Mouse (Mus musculus): ENCODE data around the gene Psmc3ip. TPM values are rescaled to one million over a fixed set of nuclear protein-coding genes. Genes with fewer than 3 reads are reported as not detected.

Psmc3ip gene
- 29.1 and 38.1 TPM in 2 replicates for polyA plus RNA-seq (2014; fragmentation: Nextera tagmentation; extraction: Ambion mirVana)

DNA sequence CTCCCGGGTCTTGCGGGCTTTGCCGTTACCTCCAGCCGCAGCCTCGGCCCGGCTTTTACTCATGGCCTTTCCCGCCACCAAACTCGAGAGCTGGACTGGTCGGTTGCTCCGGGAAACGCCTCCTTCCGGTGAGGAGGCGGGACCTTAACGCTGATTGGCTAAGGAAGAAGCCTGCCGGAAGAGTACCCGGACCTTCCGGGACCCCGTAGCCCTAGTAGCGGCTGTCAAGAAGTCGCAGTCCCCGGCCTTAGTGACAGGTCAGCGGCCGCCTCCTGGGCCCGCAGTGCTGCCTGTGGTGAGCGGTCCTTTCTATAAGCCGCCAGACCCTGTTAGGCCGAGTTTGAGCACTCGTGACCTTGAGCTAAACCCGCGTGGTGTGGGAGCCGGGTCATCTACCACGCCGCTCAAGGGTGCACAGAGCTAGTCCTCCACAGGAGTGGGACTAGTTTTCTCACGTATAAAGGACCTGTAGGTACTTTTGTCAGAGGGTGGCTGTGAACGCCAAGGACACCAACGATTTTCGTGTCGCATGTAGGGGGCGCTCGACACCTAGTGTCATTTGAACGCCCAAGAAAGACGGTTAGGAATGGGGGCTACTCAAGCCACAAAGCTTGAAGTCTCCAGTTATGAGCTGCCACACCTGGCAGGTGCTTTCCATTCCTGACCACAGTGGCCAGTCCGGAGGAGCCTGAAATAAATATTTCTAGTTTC is at the start of gene Psmc3ip:
Gene Psmc3ip (minus strand): TSS at position 123 of the 711 bp plus-strand sequence.
- DNase-seq (ENCODE audit: low spot score) (peak; percentile 95), ATAC-seq (replicated peaks; ENCODE audit: low FRiP score, low TSS enrichment, low read depth) (peak; percentile 94)
- Histone ChIP-seq H3K27me3 (replicated peaks; ENCODE audit: control insufficient read depth, insufficient read depth, low read length) (no peaks in the 10 kb centered on the region), H3K4me1 (replicated peaks; ENCODE audit: control insufficient read depth, insufficient read depth, low read length) (peaks cover 7% of the 10 kb centered on the region), H3K9me3 (ENCODE audit: control insufficient read depth, low read length) (no peaks in the 10 kb centered on the region), H3K27ac (ENCODE audit: low read depth) (peak within 1 kb of the TSS; percentile 78), H3K36me3 (ENCODE audit: control insufficient read depth, insufficient read depth, low read length) (peaks cover 73% of the 10 kb centered on the region), H3K4me2 (ENCODE audit: low read length) (peak within 1 kb of the TSS; percentile 95), H3K9ac (ENCODE audit: low read length) (peak within 1 kb of the TSS; percentile 72), H3K4me3 (ENCODE audit: low read depth, low read length) (peak within 1 kb of the TSS; percentile 98)
- under 1% methylated on average over 43 of the region's 43 CpGs for WGBS

DNA sequence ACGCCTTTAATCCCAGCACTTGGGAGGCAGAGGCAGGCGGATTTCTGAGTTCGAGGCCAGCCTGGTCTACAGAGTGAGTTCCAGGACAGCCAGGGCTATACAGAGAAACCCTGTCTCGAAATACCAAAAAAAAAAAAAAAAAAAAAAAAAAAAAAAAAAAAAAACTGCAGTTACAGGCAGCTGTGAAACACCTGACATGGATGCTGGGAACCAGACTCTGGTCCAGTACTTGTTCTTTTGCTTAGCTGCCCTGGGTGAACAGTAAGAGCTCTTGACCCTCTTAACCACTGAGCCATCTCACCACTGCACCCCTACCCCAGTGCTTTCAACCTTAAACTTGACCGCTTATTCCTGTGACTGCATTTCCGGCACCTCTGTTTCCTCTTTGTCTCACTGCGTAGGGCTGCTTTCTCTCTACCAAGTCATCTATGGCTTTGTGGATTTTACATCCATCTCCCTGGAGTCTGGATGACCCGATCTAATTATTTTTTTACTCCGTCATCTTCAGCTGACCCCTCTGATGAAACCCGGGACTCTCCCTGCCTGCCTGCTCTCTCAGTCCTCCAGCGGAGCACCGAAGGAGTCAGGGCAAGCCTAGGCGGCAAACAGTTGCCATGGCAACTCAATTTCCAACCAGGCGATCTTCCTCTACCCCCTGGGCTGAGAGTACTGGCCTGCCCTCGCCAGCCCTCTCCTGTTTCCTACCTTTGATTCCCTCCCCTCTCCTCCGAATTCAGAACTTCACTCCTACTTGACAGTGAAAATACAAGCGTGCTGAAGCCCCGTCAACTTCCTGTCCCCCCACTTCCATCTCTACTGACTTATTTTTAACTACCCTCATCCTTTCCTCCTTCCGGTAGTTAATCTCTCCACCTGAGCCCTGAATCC is 48.3 kb upstream of the Psmc3ip start:
- ATAC-seq (replicated peaks; ENCODE audit: low FRiP score, low TSS enrichment, low read depth), result peak; percentile 22; the same call in 1 of the 2 replicates

DNA sequence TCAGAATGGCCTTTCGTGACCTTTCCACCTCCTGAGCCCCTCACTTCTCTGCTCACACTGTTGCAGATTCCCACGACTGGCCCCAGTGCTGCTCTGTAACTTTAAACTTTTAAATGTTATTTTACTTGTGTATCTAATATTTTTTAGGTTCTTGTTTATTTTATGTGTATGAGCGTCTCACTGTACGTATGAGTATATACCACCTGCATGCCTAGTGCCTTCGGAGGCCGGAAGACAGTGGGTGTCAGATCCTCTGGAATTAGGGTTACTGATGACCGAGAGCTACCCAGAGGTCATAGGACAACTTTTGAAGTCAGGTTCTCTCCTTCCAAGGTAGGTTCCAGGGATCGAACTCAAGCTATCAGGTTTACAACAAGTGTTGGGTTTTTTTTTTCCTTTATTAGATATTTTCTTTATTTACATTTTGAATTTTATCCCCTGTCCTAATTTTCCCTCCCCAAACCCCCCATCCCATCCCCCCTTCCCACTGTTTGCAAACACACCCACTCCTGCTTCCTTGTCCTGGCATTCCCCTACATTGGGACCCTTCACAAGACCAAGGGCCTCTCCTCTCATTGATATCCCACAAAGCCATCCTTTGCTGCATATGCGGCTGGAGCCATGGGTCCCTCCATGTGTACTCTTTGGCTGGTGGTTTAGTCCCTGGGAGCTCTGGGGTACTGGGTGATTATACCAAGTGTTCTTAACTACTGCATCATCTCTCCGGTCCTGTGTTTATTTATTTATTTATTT is 47.2 kb upstream of the Psmc3ip start:
- WGBS, result 84% methylated on average over 10 of the region's 10 CpGs
- Histone ChIP-seq H3K9ac (ENCODE audit: low read length) (no peak overlapping the region), H3K4me3 (ENCODE audit: low read depth, low read length) (no peak overlapping the region), H3K27ac (ENCODE audit: low read depth) (no peak overlapping the region), H3K9me3 (ENCODE audit: control insufficient read depth, low read length) (no peaks in the 10 kb centered on the region), H3K4me1 (replicated peaks; ENCODE audit: control insufficient read depth, insufficient read depth, low read length) (peaks cover 13% of the 10 kb centered on the region), H3K4me2 (ENCODE audit: low read length) (no peak overlapping the region), H3K36me3 (ENCODE audit: control insufficient read depth, insufficient read depth, low read length) (no peaks in the 10 kb centered on the region), H3K27me3 (replicated peaks; ENCODE audit: control insufficient read depth, insufficient read depth, low read length) (0 out of 2 replicates have a peak, but pooled peaks cover 7% of the 10 kb centered on the region)
- DNase-seq (ENCODE audit: low spot score) (no peak), ATAC-seq (replicated peaks; ENCODE audit: low FRiP score, low TSS enrichment, low read depth) (no peak)

More for the DNA sequence above, 48.3 kb upstream of the Psmc3ip start:
- Histone ChIP-seq H3K9ac (ENCODE audit: low read length) (no peak overlapping the region; the same call in 1 of the 2 replicates), H3K36me3 (ENCODE audit: control insufficient read depth, insufficient read depth, low read length) (no peaks in the 10 kb centered on the region), H3K4me3 (ENCODE audit: low read depth, low read length) (peak overlapping the region; percentile 26), H3K27me3 (replicated peaks; ENCODE audit: control insufficient read depth, insufficient read depth, low read length) (0 out of 2 replicates have a peak, but pooled peaks cover 7% of the 10 kb centered on the region), H3K9me3 (ENCODE audit: control insufficient read depth, low read length) (no peaks in the 10 kb centered on the region), H3K4me2 (ENCODE audit: low read length) (peak overlapping the region; percentile 58), H3K27ac (ENCODE audit: low read depth) (no peak overlapping the region), H3K4me1 (replicated peaks; ENCODE audit: control insufficient read depth, insufficient read depth, low read length) (peaks cover 14% of the 10 kb centered on the region)
- 19% methylated on average over 17 of the region's 19 CpGs for WGBS
- DNase-seq (ENCODE audit: low spot score), result peak; percentile 65

DNA sequence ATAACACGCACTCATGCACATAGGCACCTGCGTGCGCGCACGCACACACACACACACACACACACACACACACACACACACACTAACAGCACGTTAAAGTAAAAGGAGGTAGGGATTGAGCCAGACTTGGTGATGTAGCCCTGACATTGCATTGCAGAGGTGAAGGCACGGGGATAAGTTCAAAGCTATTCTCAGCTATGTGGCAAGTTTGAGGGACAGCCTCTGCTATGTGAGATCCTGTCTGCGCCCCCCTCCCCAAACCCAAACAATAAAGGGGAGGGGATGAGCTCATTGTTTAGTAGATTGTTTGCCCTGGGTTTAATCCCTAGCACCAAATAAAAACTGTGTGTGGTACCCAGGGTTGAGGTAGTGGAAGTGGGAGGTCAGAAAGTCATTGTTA is 45.9 kb upstream of the Psmc3ip start:
- 80% methylated on average over 8 of the region's 8 CpGs for WGBS
- DNase-seq (ENCODE audit: low spot score), result no peak

DNA sequence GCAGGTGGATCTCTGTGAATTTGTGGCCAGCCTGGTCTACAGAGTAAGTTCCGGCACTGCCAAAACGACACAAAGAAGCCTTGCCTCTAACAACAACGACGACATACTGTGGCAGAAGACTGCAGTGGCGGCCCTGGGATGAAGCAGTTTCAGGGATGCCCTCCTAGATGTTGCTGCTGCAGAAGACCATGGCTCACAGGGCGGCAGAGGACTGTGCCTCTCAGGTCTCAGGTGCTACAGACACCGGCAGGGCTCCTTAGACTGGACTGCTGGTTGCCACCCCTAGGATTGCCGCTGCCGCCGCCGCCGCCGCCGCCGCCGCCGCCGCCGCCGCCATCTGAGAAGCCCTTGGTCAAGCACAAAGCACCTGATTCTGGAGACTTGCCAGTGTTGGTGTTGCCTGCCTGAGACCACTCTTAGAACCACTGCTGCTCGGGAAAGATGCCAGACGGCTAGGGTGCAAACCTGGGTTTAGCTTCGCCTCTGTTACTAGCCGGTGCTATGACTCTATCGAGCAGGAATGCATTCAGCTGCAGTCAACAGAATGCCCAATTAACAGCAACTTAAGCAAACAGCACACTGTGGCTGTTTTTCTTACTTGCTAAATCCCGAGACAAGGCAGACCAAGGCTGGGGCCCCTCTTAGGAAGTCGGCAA is 45.1 kb upstream of the Psmc3ip start:
- no peak overlapping the region for H3K9ac ChIP-seq (ENCODE audit: low read length)
- DNase-seq (ENCODE audit: low spot score) (peak; percentile 65), ATAC-seq (replicated peaks; ENCODE audit: low FRiP score, low TSS enrichment, low read depth) (no peak)
- WGBS, result 52% methylated on average over 27 of the region's 27 CpGs
- H3K4me3 ChIP-seq (ENCODE audit: low read depth, low read length), result peak overlapping the region; percentile 15; the same call in 1 of the 2 replicates
- peaks cover 13% of the 10 kb centered on the region for H3K4me1 ChIP-seq (replicated peaks; ENCODE audit: control insufficient read depth, insufficient read depth, low read length)
- no peak overlapping the region for H3K27ac ChIP-seq (ENCODE audit: low read depth)
- H3K27me3 ChIP-seq (replicated peaks; ENCODE audit: control insufficient read depth, insufficient read depth, low read length), result 0 out of 2 replicates have a peak, but pooled peaks cover 7% of the 10 kb centered on the region
- H3K36me3 ChIP-seq (ENCODE audit: control insufficient read depth, insufficient read depth, low read length), result no peaks in the 10 kb centered on the region
- H3K9me3 ChIP-seq (ENCODE audit: control insufficient read depth, low read length), result no peaks in the 10 kb centered on the region
- peak overlapping the region; percentile 46 for H3K4me2 ChIP-seq (ENCODE audit: low read length)

More for the DNA sequence above, 45.9 kb upstream of the Psmc3ip start:
- no peak overlapping the region for H3K27ac ChIP-seq (ENCODE audit: low read depth)
- ATAC-seq (replicated peaks; ENCODE audit: low FRiP score, low TSS enrichment, low read depth), result no peak
- H3K27me3 ChIP-seq (replicated peaks; ENCODE audit: control insufficient read depth, insufficient read depth, low read length), result 0 out of 2 replicates have a peak, but pooled peaks cover 7% of the 10 kb centered on the region
- peaks cover 13% of the 10 kb centered on the region for H3K4me1 ChIP-seq (replicated peaks; ENCODE audit: control insufficient read depth, insufficient read depth, low read length)
- no peaks in the 10 kb centered on the region for H3K36me3 ChIP-seq (ENCODE audit: control insufficient read depth, insufficient read depth, low read length)
- H3K4me3 ChIP-seq (ENCODE audit: low read depth, low read length), result no peak overlapping the region
- no peak overlapping the region for H3K4me2 ChIP-seq (ENCODE audit: low read length)
- H3K9ac ChIP-seq (ENCODE audit: low read length), result no peak overlapping the region
- H3K9me3 ChIP-seq (ENCODE audit: control insufficient read depth, low read length), result no peaks in the 10 kb centered on the region

DNA sequence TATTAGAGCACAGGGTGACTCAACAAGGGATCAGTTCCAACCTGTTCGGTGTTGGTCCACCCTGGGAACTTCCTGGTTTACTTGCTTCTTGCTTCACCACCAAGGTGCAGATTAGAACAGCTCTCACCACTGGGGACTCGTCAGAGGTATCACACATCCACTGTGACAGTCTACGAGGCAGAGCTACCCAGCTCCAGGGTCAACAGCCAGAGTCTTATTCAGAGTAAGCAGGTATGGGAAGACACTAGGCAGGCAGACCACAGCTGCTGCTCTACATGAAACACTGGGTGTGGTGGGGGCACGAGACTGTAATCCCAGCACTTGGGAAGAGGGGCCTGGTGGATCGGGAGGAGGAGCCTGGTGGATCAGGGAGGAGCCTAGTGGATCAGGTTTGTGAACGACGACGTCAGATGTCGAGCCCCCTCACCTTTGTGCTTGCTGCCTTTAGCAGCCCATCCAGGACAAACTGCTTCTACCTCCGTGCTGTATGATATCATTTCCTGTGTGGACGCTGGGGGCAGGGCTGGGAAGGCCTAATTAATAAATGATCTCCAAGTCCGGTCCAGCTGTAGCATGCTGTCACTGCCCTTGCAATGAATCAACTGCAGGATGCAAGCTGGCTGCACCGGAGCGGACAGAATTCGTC is 43.4 kb upstream of the Psmc3ip start:
- H3K9me3 ChIP-seq (ENCODE audit: control insufficient read depth, low read length), result no peaks in the 10 kb centered on the region
- H3K27ac ChIP-seq (ENCODE audit: low read depth), result 0 out of 2 replicates have a peak overlapping the region, but pooled peaks have one; percentile 35
- 0 out of 2 replicates have a peak, but pooled peaks cover 7% of the 10 kb centered on the region for H3K27me3 ChIP-seq (replicated peaks; ENCODE audit: control insufficient read depth, insufficient read depth, low read length)
- H3K36me3 ChIP-seq (ENCODE audit: control insufficient read depth, insufficient read depth, low read length), result no peaks in the 10 kb centered on the region
- DNase-seq (ENCODE audit: low spot score) (peak; percentile 74), ATAC-seq (replicated peaks; ENCODE audit: low FRiP score, low TSS enrichment, low read depth) (peak; percentile 34; the same call in 1 of the 2 replicates)
- H3K4me1 ChIP-seq (replicated peaks; ENCODE audit: control insufficient read depth, insufficient read depth, low read length), result peaks cover 10% of the 10 kb centered on the region; the same call in 1 of the 2 replicates
- 17% methylated on average over 15 of the region's 15 CpGs for WGBS
- no peak overlapping the region for H3K9ac ChIP-seq (ENCODE audit: low read length)
- peak overlapping the region; percentile 41 for H3K4me2 ChIP-seq (ENCODE audit: low read length)
- no peak overlapping the region for H3K4me3 ChIP-seq (ENCODE audit: low read depth, low read length)

DNA sequence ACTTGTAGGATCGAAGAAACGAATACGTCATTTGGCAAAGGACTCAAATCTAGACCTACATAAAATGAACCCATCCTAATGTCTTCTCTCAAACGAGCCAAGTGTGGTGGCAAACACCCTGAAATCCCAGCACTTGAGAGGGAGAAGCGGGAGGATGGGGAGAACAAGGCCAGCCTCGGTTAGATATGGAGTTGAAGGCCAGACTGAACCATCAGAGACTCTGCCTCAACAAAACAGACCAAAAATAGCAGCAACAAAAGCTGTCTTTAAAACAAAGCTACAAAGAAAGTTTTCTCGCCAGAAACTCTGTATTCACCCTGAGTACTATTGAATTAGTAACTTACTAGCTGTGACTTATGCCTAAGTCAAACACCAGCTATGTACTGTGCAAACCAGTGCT is 41.8 kb upstream of the Psmc3ip start:
- 0 out of 2 replicates have a peak, but pooled peaks cover 7% of the 10 kb centered on the region for H3K27me3 ChIP-seq (replicated peaks; ENCODE audit: control insufficient read depth, insufficient read depth, low read length)
- H3K9me3 ChIP-seq (ENCODE audit: control insufficient read depth, low read length), result no peaks in the 10 kb centered on the region
- H3K4me1 ChIP-seq (replicated peaks; ENCODE audit: control insufficient read depth, insufficient read depth, low read length), result peaks cover 10% of the 10 kb centered on the region; the same call in 1 of the 2 replicates
- DNase-seq (ENCODE audit: low spot score) (no peak), ATAC-seq (replicated peaks; ENCODE audit: low FRiP score, low TSS enrichment, low read depth) (no peak)
- H3K27ac ChIP-seq (ENCODE audit: low read depth), result no peak overlapping the region
- 76% methylated on average over 7 of the region's 7 CpGs for WGBS
- no peak overlapping the region for H3K4me2 ChIP-seq (ENCODE audit: low read length)
- no peaks in the 10 kb centered on the region for H3K36me3 ChIP-seq (ENCODE audit: control insufficient read depth, insufficient read depth, low read length)
- no peak overlapping the region for H3K9ac ChIP-seq (ENCODE audit: low read length)
- H3K4me3 ChIP-seq (ENCODE audit: low read depth, low read length), result no peak overlapping the region

All from intestine, embryonic 14.5 days (tissue).